Mouse (Mus musculus) stomach, postnatal 0 days (tissue): ENCODE data around the gene Ccser2.

Experiments used
- CTCF ChIP-seq: IDR thresholded peaks from 2 replicates; pipeline ENCODE4 v1.5.1; 2016; ENCODE audit warnings: antibody characterized with exemption, low read depth, mild to moderate bottlenecking, moderate library complexity
- EP300 ChIP-seq: optimal IDR thresholded peaks from 2 replicates; pipeline ENCODE3; 2016; ENCODE audit warnings: antibody characterized with exemption

DNA sequence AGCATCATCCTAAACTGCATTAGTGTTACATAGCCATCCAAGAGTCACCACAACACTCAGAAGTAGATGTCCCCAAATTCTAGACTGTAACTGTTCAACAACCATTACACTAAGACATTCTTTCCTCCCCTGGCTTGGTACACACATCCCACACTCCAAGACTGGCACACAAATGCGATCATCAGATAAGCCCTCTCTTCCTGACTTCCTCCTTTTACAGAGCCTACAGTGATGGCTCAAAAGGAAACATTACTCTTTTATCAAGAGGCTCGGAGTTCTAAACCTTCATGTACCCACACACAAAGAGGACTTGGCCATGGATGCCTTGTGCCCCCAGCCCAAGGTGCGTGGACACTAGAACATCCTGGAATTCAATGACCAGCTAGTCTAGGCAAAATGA is 45.2 kb downstream of the Ccser2 start:
- TF ChIP-seq EP300 (no peak), CTCF (no peak)
